8 mouse cellular contexts compared by ENCODE assay signal in genomic region chr15:98579795-98580464, GRCm38 (mm10). TPM values are rescaled to one million over a fixed set of nuclear protein-coding genes. Genes with fewer than 3 reads are reported as not detected.
A peak's percentile ranks its signal among the peaks of the same experiment; 100 is the strongest.
DNase-seq lines count a peak whose midpoint lies in the region; ATAC-seq and TF ChIP-seq lines count a peak whose summit lies in the region.

No protein-coding gene starts in this region.

- no peaks in the 10 kb centered on the region for H3K27me3 ChIP-seq in intestine, postnatal 0 days (replicated peaks; ENCODE audit: control insufficient read depth, insufficient read depth, low read length)
- H3K27me3 ChIP-seq in midbrain, embryonic 11.5 days (ENCODE audit: control insufficient read depth, insufficient read depth, low read length), result no peaks in the 10 kb centered on the region
- no peaks in the 10 kb centered on the region for H3K27me3 ChIP-seq in spleen, adult 2 months (ENCODE audit: control insufficient read depth, insufficient read depth, low read length)

- peak; percentile 94 for TF ChIP-seq CTCF in intestine, postnatal 0 days (IDR thresholded peaks at IDR 0.05; ENCODE audit: low read depth)
- peak; percentile 80; the same call in 1 of the 2 replicates for TF ChIP-seq CTCF in spleen, adult 2 months (IDR thresholded peaks at IDR 0.05; ENCODE audit: extremely low read depth, insufficient read depth, insufficient read length, insufficient replicate concordance)

- H3K4me2 ChIP-seq in intestine, postnatal 0 days (replicated peaks; ENCODE audit: low read depth), result no peak overlapping the region
- no peak overlapping the region for H3K4me2 ChIP-seq in midbrain, embryonic 11.5 days

- DNase-seq in ovary, postnatal 36 days (ENCODE audit: low spot score), result peak; percentile 66
- DNase-seq in ovary, adult 18-20 months (ENCODE audit: low spot score), result no peak
- peak; percentile 62 to 70 for DNase-seq in gastrocnemius, adult 8-10 months (ENCODE audit: low spot score in 2 of 2)
- peak; percentile 62 to 76 for DNase-seq in left cerebral cortex, postnatal 36 days (ENCODE audit: low spot score in 2 of 2)
- peak; percentile 96 for DNase-seq in midbrain, embryonic 11.5 days (ENCODE audit: low spot score, missing footprints)
- DNase-seq in spleen, adult 2 months (ENCODE audit: low read depth in 1 of 2, low spot score in 2 of 2), result peak; percentile 59 to 62

- H3K9me3 ChIP-seq in intestine, postnatal 0 days (ENCODE audit: control insufficient read depth), result no peaks in the 10 kb centered on the region
- H3K9me3 ChIP-seq in midbrain, embryonic 11.5 days (ENCODE audit: control insufficient read depth, low read length), result no peaks in the 10 kb centered on the region

- H3K36me3 ChIP-seq in intestine, postnatal 0 days (ENCODE audit: control insufficient read depth, insufficient read depth), result no peaks in the 10 kb centered on the region
- H3K36me3 ChIP-seq in midbrain, embryonic 11.5 days (ENCODE audit: control insufficient read depth, insufficient read depth, low read length), result no peaks in the 10 kb centered on the region
- no peaks in the 10 kb centered on the region for H3K36me3 ChIP-seq in spleen, adult 2 months (ENCODE audit: control insufficient read depth, insufficient read depth, low read length)

- 46% methylated on average over 5 of the region's 5 CpGs for WGBS in intestine, postnatal 0 days
- WGBS in midbrain, embryonic 11.5 days, result 39% methylated on average over 4 of the region's 5 CpGs
- WGBS in spleen, adult 2 months, result 43% methylated on average over 5 of the region's 5 CpGs

- no peak for TF ChIP-seq POLR2A in spleen, adult 2 months (IDR thresholded peaks at IDR 0.05; ENCODE audit: low read depth, low read length)

- no peak overlapping the region for H3K9ac ChIP-seq in intestine, postnatal 0 days (ENCODE audit: low read depth, low read length)
- no peak overlapping the region for H3K9ac ChIP-seq in midbrain, embryonic 11.5 days (ENCODE audit: low read length)

- intact Hi-C loops in left cerebral cortex, postnatal 36 days (cut with DNase I), result loop anchor here (1.0 kb wide), 1 partner anchor 37 kb away; no protein-coding TSS in a partner anchor

- no peak overlapping the region for H3K27ac ChIP-seq in intestine, postnatal 0 days (ENCODE audit: low read depth, low read length)
- H3K27ac ChIP-seq in midbrain, embryonic 11.5 days (ENCODE audit: low read depth, low read length), result no peak overlapping the region
- H3K27ac ChIP-seq in spleen, adult 2 months (ENCODE audit: insufficient read depth, low read length), result no peak overlapping the region

- no peak overlapping the region for H3K4me3 ChIP-seq in intestine, postnatal 0 days (ENCODE audit: low read depth, low read length)
- H3K4me3 ChIP-seq in midbrain, embryonic 11.5 days (ENCODE audit: low read depth, low read length), result no peak overlapping the region
- H3K4me3 ChIP-seq in spleen, adult 2 months (ENCODE audit: extremely low read depth, insufficient read depth, insufficient read length), result no peak overlapping the region

- ATAC-seq in common myeloid progenitor, adult 5-6 weeks (replicated peaks; ENCODE audit: low read depth, poor library complexity, severe bottlenecking), result peak; percentile 99
- ATAC-seq in intestine, postnatal 0 days, result peak; percentile 71
- peak; percentile 83 for ATAC-seq in midbrain, embryonic 11.5 days (ENCODE audit: low FRiP score)

- H3K4me1 ChIP-seq in intestine, postnatal 0 days (replicated peaks; ENCODE audit: control insufficient read depth, insufficient read depth, low read length), result no peaks in the 10 kb centered on the region
- H3K4me1 ChIP-seq in midbrain, embryonic 11.5 days (ENCODE audit: control insufficient read depth, insufficient read depth, low read length), result no peaks in the 10 kb centered on the region
- H3K4me1 ChIP-seq in spleen, adult 2 months (ENCODE audit: control insufficient read depth, insufficient read depth, insufficient read length), result no peaks in the 10 kb centered on the region

RNA-seq across cellular contexts. Expression of gene 4930415O20Rik, which starts 9.1 kb away (rescaled TPM):
- not detected in 2 replicates for total RNA-seq in common myeloid progenitor, adult 5-6 weeks (2017)
- under 1 TPM in 1 of 4 experiments, not detected in 3; 0.63 TPM for total RNA-seq in gastrocnemius, adult 8-10 months (2022)
- polyA plus RNA-seq in intestine, postnatal 0 days (2015; fragmentation: Nextera tagmentation; extraction: Ambion mirVana), result not detected in 2 replicates
- not detected for total RNA-seq in left cerebral cortex, postnatal 36 days (2021)
- polyA plus RNA-seq in midbrain, embryonic 11.5 days (2014; fragmentation: Nextera tagmentation; extraction: Ambion mirVana), result 0.44 TPM in 1 of 2 replicates, not detected in the other
- 0.27 TPM in 1 of 2 replicates, not detected in the other for polyA plus RNA-seq in spleen, adult 2 months (2012; rRNA removed)

RNA-seq across cellular contexts. Expression of gene Ccnt1, which starts 9.2 kb away (rescaled TPM):
- total RNA-seq in common myeloid progenitor, adult 5-6 weeks (2017), result 52.6 and 74.4 TPM in 2 replicates
- 10 to 100 TPM; 14.3 to 19.4 (median 15.7) TPM for total RNA-seq in gastrocnemius, adult 8-10 months (2022)
- 21.1 and 25.0 TPM in 2 replicates for polyA plus RNA-seq in intestine, postnatal 0 days (2015; fragmentation: Nextera tagmentation; extraction: Ambion mirVana)
- 10 to 100 TPM; 37.0 to 45.6 TPM for total RNA-seq in left cerebral cortex, postnatal 36 days (2021)
- 60.7 and 61.9 TPM in 2 replicates for polyA plus RNA-seq in midbrain, embryonic 11.5 days (2014; fragmentation: Nextera tagmentation; extraction: Ambion mirVana)
- 9.4 and 9.5 TPM in 2 replicates for polyA plus RNA-seq in spleen, adult 2 months (2012; rRNA removed)

RNA-seq across cellular contexts. Expression of gene Adcy6, which starts 29.9 kb away (rescaled TPM):
- total RNA-seq in common myeloid progenitor, adult 5-6 weeks (2017), result 23.4 and 32.4 TPM in 2 replicates
- total RNA-seq in gastrocnemius, adult 8-10 months (2022), result 10 to 100 TPM; 13.4 to 21.4 (median 19.1) TPM
- 10.6 and 11.1 TPM in 2 replicates for polyA plus RNA-seq in intestine, postnatal 0 days (2015; fragmentation: Nextera tagmentation; extraction: Ambion mirVana)
- 10 to 100 TPM; 41.5 to 58.4 TPM for total RNA-seq in left cerebral cortex, postnatal 36 days (2021)
- 9.3 and 10.6 TPM in 2 replicates for polyA plus RNA-seq in midbrain, embryonic 11.5 days (2014; fragmentation: Nextera tagmentation; extraction: Ambion mirVana)
- polyA plus RNA-seq in spleen, adult 2 months (2012; rRNA removed), result 23.2 and 24.2 TPM in 2 replicates

RNA-seq across cellular contexts. Expression of gene Kansl2, which starts 45.9 kb away (rescaled TPM):
- total RNA-seq in common myeloid progenitor, adult 5-6 weeks (2017), result 57.1 and 63.0 TPM in 2 replicates
- total RNA-seq in gastrocnemius, adult 8-10 months (2022), result 10 to 100 TPM; 65.5 to 72.7 (median 69.8) TPM
- polyA plus RNA-seq in intestine, postnatal 0 days (2015; fragmentation: Nextera tagmentation; extraction: Ambion mirVana), result 42.1 and 42.3 TPM in 2 replicates
- 10 to 100 TPM; 58.9 to 60.9 TPM for total RNA-seq in left cerebral cortex, postnatal 36 days (2021)
- polyA plus RNA-seq in midbrain, embryonic 11.5 days (2014; fragmentation: Nextera tagmentation; extraction: Ambion mirVana), result 131 and 140 TPM in 2 replicates
- polyA plus RNA-seq in spleen, adult 2 months (2012; rRNA removed), result 26.6 and 28.9 TPM in 2 replicates

RNA-seq across cellular contexts. Expression of gene Cacnb3, which starts 50.7 kb away (rescaled TPM):
- not detected in 2 replicates for total RNA-seq in common myeloid progenitor, adult 5-6 weeks (2017)
- 1 to 10 TPM in 2 of 4 experiments, under 1 TPM in 2; 0.78 to 1.1 (median 1.0) TPM for total RNA-seq in gastrocnemius, adult 8-10 months (2022)
- polyA plus RNA-seq in intestine, postnatal 0 days (2015; fragmentation: Nextera tagmentation; extraction: Ambion mirVana), result 9.3 and 10.3 TPM in 2 replicates
- 100 to 1,000 TPM; 273 to 276 TPM for total RNA-seq in left cerebral cortex, postnatal 36 days (2021)
- polyA plus RNA-seq in midbrain, embryonic 11.5 days (2014; fragmentation: Nextera tagmentation; extraction: Ambion mirVana), result 35.5 and 39.5 TPM in 2 replicates
- 22.4 and 31.0 TPM in 2 replicates for polyA plus RNA-seq in spleen, adult 2 months (2012; rRNA removed)
